Mouse (Mus musculus): ENCODE measurements around the gene Dhx40. TPM values are rescaled to one million over a fixed set of nuclear protein-coding genes. Genes with fewer than 3 reads are reported as not detected.

The Dhx40 gene
- polyA plus RNA-seq, 1 experiment = 51.5 TPM

GRCm38 (mm10) chr11:86731443-86731842 lies 76.1 kb downstream of the Dhx40 start:
- no peaks in the 10 kb centered on the region for H3K9me3 ChIP-seq (replicated peaks; ENCODE audit: control insufficient read depth, insufficient read depth, low read length, poor library complexity, severe bottlenecking)
- no peak overlapping the region for H3K9ac ChIP-seq (ENCODE audit: low read depth, poor library complexity, severe bottlenecking)
- H3K4me3 ChIP-seq (ENCODE audit: low read depth, low read length) = no peak overlapping the region
- TF ChIP-seq POLR2A (IDR thresholded peaks at IDR 0.05; ENCODE audit: insufficient read depth, low read length) (no peak), EP300 (IDR thresholded peaks at IDR 0.05; ENCODE audit: insufficient read depth, low read depth, low read length) (no peak), CTCF (IDR thresholded peaks at IDR 0.05; ENCODE audit: low read depth, low read length) (no peak)
- H3K36me3 ChIP-seq (ENCODE audit: control insufficient read depth, insufficient read depth, low read length, poor library complexity, severe bottlenecking) = peaks cover 56% of the 10 kb centered on the region
- H3K27ac ChIP-seq (ENCODE audit: insufficient read depth, low read length) = no peak overlapping the region
- H3K27me3 ChIP-seq (ENCODE audit: control insufficient read depth, insufficient read depth, low read length, poor library complexity, severe bottlenecking) = no peaks in the 10 kb centered on the region
- no peaks in the 10 kb centered on the region for H3K4me1 ChIP-seq (ENCODE audit: control insufficient read depth, insufficient read depth, low read length)

GRCm38 (mm10) chr11:86725607-86726006 lies 81.9 kb downstream of the Dhx40 start:
- TF ChIP-seq POLR2A (IDR thresholded peaks at IDR 0.05; ENCODE audit: insufficient read depth, low read length) (no peak), EP300 (IDR thresholded peaks at IDR 0.05; ENCODE audit: insufficient read depth, low read depth, low read length) (no peak), CTCF (IDR thresholded peaks at IDR 0.05; ENCODE audit: low read depth, low read length) (no peak)
- Histone ChIP-seq H3K9ac (ENCODE audit: low read depth, poor library complexity, severe bottlenecking) (no peak overlapping the region), H3K4me1 (ENCODE audit: control insufficient read depth, insufficient read depth, low read length) (no peaks in the 10 kb centered on the region), H3K27me3 (ENCODE audit: control insufficient read depth, insufficient read depth, low read length, poor library complexity, severe bottlenecking) (no peaks in the 10 kb centered on the region), H3K4me3 (ENCODE audit: low read depth, low read length) (no peak overlapping the region), H3K27ac (ENCODE audit: insufficient read depth, low read length) (no peak overlapping the region), H3K36me3 (ENCODE audit: control insufficient read depth, insufficient read depth, low read length, poor library complexity, severe bottlenecking) (peaks cover 71% of the 10 kb centered on the region), H3K9me3 (replicated peaks; ENCODE audit: control insufficient read depth, insufficient read depth, low read length, poor library complexity, severe bottlenecking) (no peaks in the 10 kb centered on the region)

- no peak overlapping the region for H3K9ac ChIP-seq (ENCODE audit: low read depth, poor library complexity, severe bottlenecking)
- no peaks in the 10 kb centered on the region for H3K9me3 ChIP-seq (replicated peaks; ENCODE audit: control insufficient read depth, insufficient read depth, low read length, poor library complexity, severe bottlenecking)
- no peaks in the 10 kb centered on the region for H3K4me1 ChIP-seq (ENCODE audit: control insufficient read depth, insufficient read depth, low read length)
- TF ChIP-seq EP300 (IDR thresholded peaks at IDR 0.05; ENCODE audit: insufficient read depth, low read depth, low read length) = no peak
- TF ChIP-seq CTCF (IDR thresholded peaks at IDR 0.05; ENCODE audit: low read depth, low read length) = no peak
- no peak for TF ChIP-seq POLR2A (IDR thresholded peaks at IDR 0.05; ENCODE audit: insufficient read depth, low read length)
- H3K36me3 ChIP-seq (ENCODE audit: control insufficient read depth, insufficient read depth, low read length, poor library complexity, severe bottlenecking) = peaks cover 71% of the 10 kb centered on the region
- H3K4me3 ChIP-seq (ENCODE audit: low read depth, low read length) = no peak overlapping the region
- H3K27ac ChIP-seq (ENCODE audit: insufficient read depth, low read length) = no peak overlapping the region
- no peaks in the 10 kb centered on the region for H3K27me3 ChIP-seq (ENCODE audit: control insufficient read depth, insufficient read depth, low read length, poor library complexity, severe bottlenecking)
These were observed 82.6 kb downstream of the Dhx40 start for GRCm38 (mm10) chr11:86724982-86725381.

GRCm38 (mm10) chr11:86724004-86724403 lies 83.5 kb downstream of the Dhx40 start:
- H3K36me3 ChIP-seq (ENCODE audit: control insufficient read depth, insufficient read depth, low read length, poor library complexity, severe bottlenecking) = peaks cover 73% of the 10 kb centered on the region
- no peak for TF ChIP-seq EP300 (IDR thresholded peaks at IDR 0.05; ENCODE audit: insufficient read depth, low read depth, low read length)
- no peak for TF ChIP-seq POLR2A (IDR thresholded peaks at IDR 0.05; ENCODE audit: insufficient read depth, low read length)
- no peak for TF ChIP-seq CTCF (IDR thresholded peaks at IDR 0.05; ENCODE audit: low read depth, low read length)
- no peak overlapping the region for H3K4me3 ChIP-seq (ENCODE audit: low read depth, low read length)
- no peaks in the 10 kb centered on the region for H3K4me1 ChIP-seq (ENCODE audit: control insufficient read depth, insufficient read depth, low read length)
- no peak overlapping the region for H3K27ac ChIP-seq (ENCODE audit: insufficient read depth, low read length)
- no peaks in the 10 kb centered on the region for H3K27me3 ChIP-seq (ENCODE audit: control insufficient read depth, insufficient read depth, low read length, poor library complexity, severe bottlenecking)
- no peaks in the 10 kb centered on the region for H3K9me3 ChIP-seq (replicated peaks; ENCODE audit: control insufficient read depth, insufficient read depth, low read length, poor library complexity, severe bottlenecking)
- no peak overlapping the region for H3K9ac ChIP-seq (ENCODE audit: low read depth, poor library complexity, severe bottlenecking)

GRCm38 (mm10) chr11:86719390-86719789 lies 88.2 kb downstream of the Dhx40 start:
- H3K4me1 ChIP-seq (ENCODE audit: control insufficient read depth, insufficient read depth, low read length) = no peaks in the 10 kb centered on the region
- peaks cover 73% of the 10 kb centered on the region for H3K36me3 ChIP-seq (ENCODE audit: control insufficient read depth, insufficient read depth, low read length, poor library complexity, severe bottlenecking)
- no peak overlapping the region for H3K27ac ChIP-seq (ENCODE audit: insufficient read depth, low read length)
- H3K9ac ChIP-seq (ENCODE audit: low read depth, poor library complexity, severe bottlenecking) = no peak overlapping the region
- H3K27me3 ChIP-seq (ENCODE audit: control insufficient read depth, insufficient read depth, low read length, poor library complexity, severe bottlenecking) = no peaks in the 10 kb centered on the region
- TF ChIP-seq POLR2A (IDR thresholded peaks at IDR 0.05; ENCODE audit: insufficient read depth, low read length) (no peak), CTCF (IDR thresholded peaks at IDR 0.05; ENCODE audit: low read depth, low read length) (no peak), EP300 (IDR thresholded peaks at IDR 0.05; ENCODE audit: insufficient read depth, low read depth, low read length) (no peak)
- no peak overlapping the region for H3K4me3 ChIP-seq (ENCODE audit: low read depth, low read length)
- no peaks in the 10 kb centered on the region for H3K9me3 ChIP-seq (replicated peaks; ENCODE audit: control insufficient read depth, insufficient read depth, low read length, poor library complexity, severe bottlenecking)

Other genes with a start within 250 kb of the Dhx40 start
- gene Vmp1, start 123.9 kb downstream of the Dhx40 start, polyA plus RNA-seq (2011; ENCODE audit: insufficient read depth, insufficient read length, low read depth, missing spikeins) = 101 and 113 TPM in 2 replicates
- gene Ptrh2, start 123.8 kb downstream of the Dhx40 start, polyA plus RNA-seq (2011; ENCODE audit: insufficient read depth, insufficient read length, low read depth, missing spikeins) = 15.8 and 16.1 TPM in 2 replicates
- gene Cltc, start 50.2 kb downstream of the Dhx40 start, polyA plus RNA-seq (2011; ENCODE audit: insufficient read depth, insufficient read length, low read depth, missing spikeins) = 453 and 507 TPM in 2 replicates
- 6.2 and 6.9 TPM in 2 replicates for gene Ypel2, start 186.0 kb upstream of the Dhx40 start, polyA plus RNA-seq (2011; ENCODE audit: insufficient read depth, insufficient read length, low read depth, missing spikeins)

All from ES-Bruce4 (cell line).